Mouse (Mus musculus): ENCODE measurements at regions not wholly inside any gene's neighbourhood (a gene's known extent, or its start where the extent isn't known, plus 50 kb on each side); places are given as distances from the start of the nearest gene placed in this dataset.
"Not testable (repeated sequence)": the region's sequence is repeated elsewhere in the genome, so short reads cannot be mapped to it uniquely, and the experiment has no call there.

DNA sequence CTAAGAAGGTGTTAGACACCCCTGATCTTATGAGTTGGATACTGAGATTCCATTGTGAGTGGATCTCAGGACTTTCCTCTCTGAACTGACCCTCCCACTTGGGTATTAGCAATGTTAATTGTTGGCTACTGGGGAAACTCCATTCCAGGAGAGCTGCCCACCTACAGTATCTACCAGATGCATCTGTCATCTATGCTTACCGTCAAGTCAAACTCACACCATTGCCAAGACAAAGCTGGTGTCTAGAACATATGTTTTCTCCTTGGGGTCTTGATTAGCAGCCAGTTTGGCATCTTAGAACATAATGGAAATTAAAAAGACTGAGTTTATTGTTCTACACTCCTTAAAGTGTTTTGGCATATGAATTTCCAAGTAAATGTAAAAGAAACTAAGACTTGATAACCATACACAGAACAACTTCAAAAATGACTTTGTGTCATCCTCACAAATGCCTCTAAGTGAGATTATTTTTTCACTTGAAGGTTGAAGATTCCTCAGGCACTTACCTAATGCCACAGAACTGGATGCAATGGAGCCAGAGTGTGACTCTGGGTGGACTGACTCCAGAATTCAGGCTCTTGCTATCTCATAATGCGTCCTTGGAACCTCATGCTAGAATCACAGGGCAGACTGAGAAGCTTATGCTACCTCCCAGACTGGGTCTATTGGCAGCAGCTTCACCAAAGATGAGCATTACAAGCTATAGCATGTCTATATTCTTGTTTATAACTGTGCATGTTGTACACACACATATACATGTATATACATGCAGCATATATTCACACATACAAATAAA, 107.5 kb upstream of the Rnf152 start:
- Histone ChIP-seq H3K36me3 (ENCODE audit: control insufficient read depth, insufficient read depth, low read length) (no peaks in the 10 kb centered on the region), H3K9ac (ENCODE audit: low read length) (no peak overlapping the region), H3K4me3 (ENCODE audit: low read depth, low read length) (no peak overlapping the region), H3K4me2 (ENCODE audit: low read depth, severe bottlenecking) (no peak overlapping the region), H3K4me1 (ENCODE audit: control insufficient read depth, insufficient read depth, low read length) (no peaks in the 10 kb centered on the region), H3K27ac (replicated peaks; ENCODE audit: low read depth, low read length) (no peak overlapping the region), H3K27me3 (ENCODE audit: control insufficient read depth, insufficient read depth, low read length) (no peaks in the 10 kb centered on the region), H3K9me3 (ENCODE audit: control insufficient read depth, low read length) (no peaks in the 10 kb centered on the region)
- ATAC-seq (ENCODE audit: insufficient number of reproducible peaks, low FRiP score, low TSS enrichment, low read depth) (no peak), DNase-seq (ENCODE audit: low spot score) (no peak)
- WGBS: 93% methylated on average over 2 of the region's 2 CpGs

DNA sequence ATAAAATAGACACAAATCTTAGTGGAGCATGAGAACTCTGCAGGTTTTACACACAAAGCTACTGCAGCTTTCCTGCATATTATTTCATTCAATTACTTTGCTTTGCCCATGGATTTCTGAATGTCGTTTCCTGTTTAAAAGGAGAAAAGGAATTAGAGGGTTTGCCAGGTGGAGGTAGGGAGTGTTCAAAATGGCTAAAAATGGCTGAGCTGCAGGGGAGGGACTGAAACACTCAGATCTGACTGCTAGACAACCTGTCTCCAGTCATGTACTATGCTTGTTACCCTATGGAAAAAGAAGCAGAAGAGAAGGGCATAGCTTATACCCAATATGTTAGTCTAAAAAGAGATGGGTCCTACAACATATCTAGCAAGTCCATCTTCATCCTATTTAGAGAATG, 106.2 kb upstream of the Rnf152 start:
- ATAC-seq (ENCODE audit: insufficient number of reproducible peaks, low FRiP score, low TSS enrichment, low read depth) (no peak), DNase-seq (ENCODE audit: low spot score) (no peak)
- Histone ChIP-seq H3K36me3 (ENCODE audit: control insufficient read depth, insufficient read depth, low read length) (no peaks in the 10 kb centered on the region), H3K4me1 (ENCODE audit: control insufficient read depth, insufficient read depth, low read length) (no peaks in the 10 kb centered on the region), H3K4me2 (ENCODE audit: low read depth, severe bottlenecking) (no peak overlapping the region), H3K27ac (replicated peaks; ENCODE audit: low read depth, low read length) (no peak overlapping the region), H3K9ac (ENCODE audit: low read length) (no peak overlapping the region), H3K27me3 (ENCODE audit: control insufficient read depth, insufficient read depth, low read length) (no peaks in the 10 kb centered on the region), H3K4me3 (ENCODE audit: low read depth, low read length) (no peak overlapping the region), H3K9me3 (ENCODE audit: control insufficient read depth, low read length) (no peaks in the 10 kb centered on the region)
- WGBS: 97% methylated on average over 1 of the region's 1 CpGs

DNA sequence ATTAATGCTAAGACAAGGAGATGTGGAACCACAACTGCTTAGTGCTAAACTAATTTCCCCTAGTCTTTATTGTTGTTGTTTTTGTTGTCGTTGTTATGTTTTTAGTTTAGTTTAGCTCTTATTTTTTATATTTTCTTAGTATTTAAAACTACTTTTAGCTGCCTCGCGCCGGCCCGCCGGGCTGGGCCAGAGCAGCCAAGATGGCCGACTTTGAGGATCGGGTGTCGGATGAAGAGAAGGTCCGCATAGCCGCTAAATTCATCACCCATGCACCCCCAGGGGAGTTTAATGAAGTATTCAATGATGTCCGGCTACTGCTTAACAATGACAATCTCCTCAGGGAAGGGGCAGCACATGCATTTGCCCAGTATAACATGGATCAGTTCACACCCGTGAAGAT, 99.3 kb upstream of the Rnf152 start:
- not testable (repeated sequence) for H3K27me3 ChIP-seq (ENCODE audit: control insufficient read depth, insufficient read depth, low read length); H3K9me3 ChIP-seq (ENCODE audit: control insufficient read depth, low read length); H3K4me2 ChIP-seq (ENCODE audit: low read depth, severe bottlenecking); H3K4me1 ChIP-seq (ENCODE audit: control insufficient read depth, insufficient read depth, low read length); ATAC-seq (ENCODE audit: insufficient number of reproducible peaks, low FRiP score, low TSS enrichment, low read depth); H3K9ac ChIP-seq (ENCODE audit: low read length); H3K4me3 ChIP-seq (ENCODE audit: low read depth, low read length); H3K27ac ChIP-seq (replicated peaks; ENCODE audit: low read depth, low read length); DNase-seq (ENCODE audit: low spot score); H3K36me3 ChIP-seq (ENCODE audit: control insufficient read depth, insufficient read depth, low read length)
- 95% methylated on average over 13 of the region's 13 CpGs for WGBS

DNA sequence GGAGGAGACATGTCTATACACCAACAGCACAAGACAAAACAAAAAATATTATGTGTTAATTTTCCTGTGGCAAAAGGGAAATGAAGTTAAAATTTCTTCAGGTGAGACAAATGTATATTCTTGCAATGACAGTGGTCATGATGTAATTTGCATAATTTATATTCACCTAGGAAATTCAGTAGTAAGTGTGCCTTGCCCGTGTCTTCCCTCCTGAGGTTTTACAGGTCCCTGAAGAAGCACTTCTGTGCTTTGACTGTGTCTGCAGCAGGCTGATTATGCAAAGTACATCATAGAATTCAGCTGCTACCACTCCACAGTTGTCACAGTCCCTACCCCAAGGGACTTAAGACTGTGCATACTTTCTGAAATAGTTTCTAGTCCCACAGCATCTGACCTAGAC, 98.2 kb upstream of the Rnf152 start:
- Histone ChIP-seq H3K4me1 (ENCODE audit: control insufficient read depth, insufficient read depth, low read length) (no peaks in the 10 kb centered on the region), H3K27me3 (ENCODE audit: control insufficient read depth, insufficient read depth, low read length) (no peaks in the 10 kb centered on the region), H3K4me2 (ENCODE audit: low read depth, severe bottlenecking) (no peak overlapping the region), H3K27ac (replicated peaks; ENCODE audit: low read depth, low read length) (no peak overlapping the region), H3K9me3 (ENCODE audit: control insufficient read depth, low read length) (no peaks in the 10 kb centered on the region), H3K36me3 (ENCODE audit: control insufficient read depth, insufficient read depth, low read length) (no peaks in the 10 kb centered on the region), H3K9ac (ENCODE audit: low read length) (no peak overlapping the region), H3K4me3 (ENCODE audit: low read depth, low read length) (no peak overlapping the region)
- 90% methylated on average over 1 of the region's 1 CpGs for WGBS
- ATAC-seq (ENCODE audit: insufficient number of reproducible peaks, low FRiP score, low TSS enrichment, low read depth) (no peak), DNase-seq (ENCODE audit: low spot score) (no peak)

DNA sequence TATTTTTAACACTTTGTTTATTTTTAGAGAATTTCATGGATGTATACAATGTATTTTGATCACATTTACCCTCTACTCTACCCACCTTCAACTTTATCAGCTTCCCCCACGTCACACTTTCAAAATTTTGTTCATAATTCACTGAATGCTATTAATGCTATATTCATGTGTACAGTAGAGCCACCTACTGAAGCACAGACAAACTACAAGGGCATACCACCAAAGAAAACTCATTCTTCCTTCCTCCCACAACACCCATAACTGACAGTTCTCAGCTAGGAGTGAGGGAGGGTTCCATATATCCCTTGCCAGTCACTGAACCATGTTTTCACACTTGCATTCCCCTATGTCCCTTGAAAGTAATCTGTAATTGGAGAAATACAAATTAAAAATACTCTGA, 89.7 kb upstream of the Rnf152 start:
- Histone ChIP-seq H3K4me2 (ENCODE audit: low read depth, severe bottlenecking) (no peak overlapping the region), H3K9ac (ENCODE audit: low read length) (no peak overlapping the region), H3K9me3 (ENCODE audit: control insufficient read depth, low read length) (no peaks in the 10 kb centered on the region), H3K27me3 (ENCODE audit: control insufficient read depth, insufficient read depth, low read length) (no peaks in the 10 kb centered on the region), H3K36me3 (ENCODE audit: control insufficient read depth, insufficient read depth, low read length) (no peaks in the 10 kb centered on the region), H3K27ac (replicated peaks; ENCODE audit: low read depth, low read length) (no peak overlapping the region), H3K4me3 (ENCODE audit: low read depth, low read length) (no peak overlapping the region), H3K4me1 (ENCODE audit: control insufficient read depth, insufficient read depth, low read length) (no peaks in the 10 kb centered on the region)
- 91% methylated on average over 1 of the region's 1 CpGs for WGBS
- no peak for DNase-seq (ENCODE audit: low spot score)
- ATAC-seq (ENCODE audit: insufficient number of reproducible peaks, low FRiP score, low TSS enrichment, low read depth): no peak

DNA sequence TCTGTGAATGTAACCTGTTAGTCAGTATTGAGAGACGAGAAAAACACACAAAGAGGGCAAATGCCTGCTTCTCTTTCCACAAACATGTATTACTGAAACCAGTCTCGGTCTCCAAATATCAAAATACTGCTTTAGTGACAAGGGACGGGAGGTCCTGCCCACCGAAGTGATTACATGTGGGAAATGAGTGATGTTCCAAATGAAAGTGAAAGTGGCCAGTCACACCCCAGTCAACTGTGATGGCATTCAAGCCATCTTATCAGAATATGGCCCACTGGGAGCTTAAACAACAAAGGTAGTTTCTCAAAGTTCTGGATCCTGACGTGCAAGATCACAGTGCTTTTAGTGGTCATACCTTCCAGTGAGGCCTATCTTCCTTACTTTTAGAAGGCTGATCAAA, 87.0 kb upstream of the Rnf152 start:
- no peaks in the 10 kb centered on the region for H3K9me3 ChIP-seq (ENCODE audit: control insufficient read depth, low read length)
- H3K4me1 ChIP-seq (ENCODE audit: control insufficient read depth, insufficient read depth, low read length): no peaks in the 10 kb centered on the region
- H3K4me3 ChIP-seq (ENCODE audit: low read depth, low read length): no peak overlapping the region
- no peak overlapping the region for H3K27ac ChIP-seq (replicated peaks; ENCODE audit: low read depth, low read length)
- H3K36me3 ChIP-seq (ENCODE audit: control insufficient read depth, insufficient read depth, low read length): no peaks in the 10 kb centered on the region
- no peak overlapping the region for H3K4me2 ChIP-seq (ENCODE audit: low read depth, severe bottlenecking)
- 83% methylated on average over 5 of the region's 5 CpGs for WGBS
- ATAC-seq (ENCODE audit: insufficient number of reproducible peaks, low FRiP score, low TSS enrichment, low read depth) (no peak), DNase-seq (ENCODE audit: low spot score) (no peak)
- H3K27me3 ChIP-seq (ENCODE audit: control insufficient read depth, insufficient read depth, low read length): no peaks in the 10 kb centered on the region
- H3K9ac ChIP-seq (ENCODE audit: low read length): no peak overlapping the region

DNA sequence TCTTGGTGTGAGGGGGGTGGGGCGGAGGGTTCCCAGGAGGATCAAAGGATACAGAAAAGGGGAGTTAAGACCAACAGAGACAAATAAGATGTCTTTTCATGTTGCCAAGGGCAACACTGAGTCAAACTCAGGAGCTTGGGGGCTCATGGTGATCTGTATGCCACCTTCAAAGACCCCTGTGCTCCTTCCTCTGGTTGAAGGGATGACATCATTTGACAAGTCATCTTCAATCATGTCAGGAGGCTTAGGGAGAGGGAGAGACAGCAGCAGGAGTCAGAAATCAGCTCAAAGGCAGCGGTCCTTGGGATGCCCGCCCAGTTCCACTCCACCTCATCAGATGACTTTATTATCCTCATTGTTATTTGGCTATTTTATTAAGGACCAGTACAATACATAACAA, 83.8 kb upstream of the Rnf152 start:
- Histone ChIP-seq H3K9me3 (ENCODE audit: control insufficient read depth, low read length) (no peaks in the 10 kb centered on the region), H3K4me1 (ENCODE audit: control insufficient read depth, insufficient read depth, low read length) (no peaks in the 10 kb centered on the region), H3K9ac (ENCODE audit: low read length) (no peak overlapping the region), H3K36me3 (ENCODE audit: control insufficient read depth, insufficient read depth, low read length) (no peaks in the 10 kb centered on the region), H3K27me3 (ENCODE audit: control insufficient read depth, insufficient read depth, low read length) (no peaks in the 10 kb centered on the region), H3K4me3 (ENCODE audit: low read depth, low read length) (no peak overlapping the region), H3K4me2 (ENCODE audit: low read depth, severe bottlenecking) (no peak overlapping the region), H3K27ac (replicated peaks; ENCODE audit: low read depth, low read length) (no peak overlapping the region)
- DNase-seq (ENCODE audit: low spot score) (no peak), ATAC-seq (ENCODE audit: insufficient number of reproducible peaks, low FRiP score, low TSS enrichment, low read depth) (no peak)
- WGBS: 46% methylated on average over 3 of the region's 3 CpGs

DNA sequence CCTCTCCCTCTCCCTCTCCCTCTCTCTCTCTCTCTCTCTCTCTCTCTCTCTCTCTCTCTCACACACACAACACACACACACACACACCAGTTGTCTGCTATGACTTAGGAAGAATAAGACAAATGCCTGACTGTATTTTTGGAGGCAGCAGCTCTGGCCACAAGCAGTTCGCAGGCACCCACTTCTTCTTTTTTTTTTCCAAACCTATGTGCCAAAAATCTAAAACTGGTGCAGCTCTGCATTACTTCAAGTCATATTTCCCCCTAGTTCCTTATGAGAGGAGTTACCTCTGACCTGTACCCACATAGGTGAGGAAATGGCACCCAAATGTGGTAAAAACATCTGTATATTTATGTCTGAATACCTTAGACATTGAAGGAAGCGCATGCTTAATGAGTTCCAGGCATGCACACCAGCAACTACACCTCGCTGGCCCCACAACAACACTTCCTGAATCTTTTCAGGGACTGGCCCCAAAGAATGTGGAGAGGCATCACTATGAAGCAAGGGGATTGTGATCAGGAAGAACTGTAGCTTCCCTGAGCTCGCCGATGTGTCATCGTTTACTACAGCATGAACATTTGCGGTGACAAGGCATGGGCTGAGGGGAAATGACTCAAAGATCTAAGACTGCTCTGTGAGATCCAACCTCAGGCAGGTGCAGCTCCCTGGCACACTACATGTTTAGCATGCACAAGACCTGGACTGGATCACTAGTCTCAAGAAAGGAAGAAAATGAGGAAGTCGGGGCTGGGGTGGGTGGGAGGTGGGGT, 78.3 kb upstream of the Rnf152 start:
- ATAC-seq (ENCODE audit: insufficient number of reproducible peaks, low FRiP score, low TSS enrichment, low read depth) (0 out of 2 replicates have a peak, but pooled peaks have one; percentile 28), DNase-seq (ENCODE audit: low spot score) (no peak)
- Histone ChIP-seq H3K27ac (replicated peaks; ENCODE audit: low read depth, low read length) (no peak overlapping the region), H3K27me3 (ENCODE audit: control insufficient read depth, insufficient read depth, low read length) (no peaks in the 10 kb centered on the region), H3K4me3 (ENCODE audit: low read depth, low read length) (no peak overlapping the region), H3K4me1 (ENCODE audit: control insufficient read depth, insufficient read depth, low read length) (no peaks in the 10 kb centered on the region), H3K36me3 (ENCODE audit: control insufficient read depth, insufficient read depth, low read length) (no peaks in the 10 kb centered on the region), H3K9me3 (ENCODE audit: control insufficient read depth, low read length) (no peaks in the 10 kb centered on the region), H3K4me2 (ENCODE audit: low read depth, severe bottlenecking) (no peak overlapping the region), H3K9ac (ENCODE audit: low read length) (no peak overlapping the region)
- WGBS: 68% methylated on average over 8 of the region's 8 CpGs
